Mouse (Mus musculus): ENCODE measurements around the gene Fam81b.

Fam81b gene

GRCm38 (mm10) chr13:76189190-76189589, 115.7 kb downstream of the Fam81b start:
- no peak for DNase-seq

- no peak for DNase-seq
Observed at GRCm38 (mm10) chr13:76187651-76188050, 117.2 kb downstream of the Fam81b start.

GRCm38 (mm10) chr13:76178700-76179099, 126.2 kb downstream of the Fam81b start:
- DNase-seq: no peak

- DNase-seq: no peak
Observed at GRCm38 (mm10) chr13:76174297-76174696, 130.6 kb downstream of the Fam81b start.

GRCm38 (mm10) chr13:76160587-76160986, 144.3 kb downstream of the Fam81b start:
- DNase-seq: no peak

GRCm38 (mm10) chr13:76157508-76157907, 147.4 kb downstream of the Fam81b start:
- DNase-seq: no peak

GRCm38 (mm10) chr13:76157099-76157498, 147.8 kb downstream of the Fam81b start:
- DNase-seq: no peak
